Mouse (Mus musculus): Measurements from ENCODE around the gene Crb1.

- TF ChIP-seq POLR2AphosphoS5 (IDR thresholded peaks at IDR 0.05; ENCODE audit: insufficient replicate concordance, low read depth, low read length): no peak
- no peak for TF ChIP-seq CTCF (IDR thresholded peaks at IDR 0.05; ENCODE audit: low read depth, low read length)
Measured at GRCm38 (mm10) chr1:139249159-139249558, 127.7 kb downstream of the Crb1 start.

Measured in G1E (cell line).